ENCODE assay signal across 23 mouse cellular contexts in genomic region chr11:100818359-100819012, GRCm38 (mm10). TPM values are rescaled to one million over a fixed set of nuclear protein-coding genes. Genes with fewer than 3 reads are reported as not detected.
DNase-seq lines count a peak whose midpoint lies in the region; ATAC-seq and TF ChIP-seq lines count a peak whose summit lies in the region.
"Had no signal": no experiment of that assay in that cellular context is flagged by ENCODE, and none has a peak within 500 bp of the region (broad histone marks: within the 10 kb centered on the region; RNA-seq: fewer than 3 reads in every experiment).

No protein-coding gene starts in this region.

- no peaks in the 10 kb centered on the region for H3K36me3 ChIP-seq in thymus, adult 2 months (ENCODE audit: control insufficient read depth, insufficient read depth, low read length)
- H3K36me3 ChIP-seq in liver, embryonic 12.5 days: no peaks in the 10 kb centered on the region
- no peaks in the 10 kb centered on the region for H3K36me3 ChIP-seq in hindbrain, embryonic 13.5 days
- H3K36me3 ChIP-seq: embryonic facial prominence, embryonic 13.5 days; limb, embryonic 13.5 days; midbrain, embryonic 10.5 days; neural tube, embryonic 15.5 days had no signal

- TF ChIP-seq CTCF in thymus, adult 2 months (IDR thresholded peaks at IDR 0.05; ENCODE audit: borderline replicate concordance, control insufficient read depth, extremely low read depth, insufficient read depth, low read length, poor library complexity): no peak
- no peak for TF ChIP-seq CTCF in layer of hippocampus, adult 2 months (conservative IDR thresholded peaks at IDR 0.05)

- peaks cover 68% of the 10 kb centered on the region for H3K4me1 ChIP-seq in thymus, adult 2 months (replicated peaks; ENCODE audit: control insufficient read depth, insufficient read depth, low read length)
- peaks cover 90% of the 10 kb centered on the region for H3K4me1 ChIP-seq in liver, embryonic 12.5 days
- H3K4me1 ChIP-seq in hindbrain, embryonic 13.5 days (replicated peaks): peaks cover 12% of the 10 kb centered on the region

- peak overlapping the region; percentile 40; the same call in 1 of the 2 replicates for H3K4me2 ChIP-seq in liver, embryonic 12.5 days
- H3K4me2 ChIP-seq in hindbrain, embryonic 13.5 days: no peak overlapping the region
- H3K4me2 ChIP-seq: forebrain, embryonic 13.5 days; limb, embryonic 13.5 days; neural tube, embryonic 15.5 days had no signal

- H3K4me3 ChIP-seq in thymus, adult 2 months (ENCODE audit: control insufficient read depth, insufficient read depth, low read length): no peak overlapping the region
- H3K4me3 ChIP-seq in liver, embryonic 12.5 days: no peak overlapping the region
- H3K4me3 ChIP-seq in layer of hippocampus, adult 2 months: no peak overlapping the region
- H3K4me3 ChIP-seq in hindbrain, embryonic 13.5 days: no peak overlapping the region
- H3K4me3 ChIP-seq: embryonic facial prominence, embryonic 13.5 days; forebrain, embryonic 13.5 days; limb, embryonic 13.5 days; midbrain, embryonic 10.5 days; neural tube, embryonic 15.5 days had no signal

- 71% methylated on average over 15 of the region's 15 CpGs for WGBS in thymus, adult 2 months
- 59% methylated on average over 15 of the region's 15 CpGs for WGBS in liver, embryonic 12.5 days (ENCODE audit: insufficient replicate concordance)
- WGBS in hindbrain, embryonic 13.5 days: 88% methylated on average over 15 of the region's 15 CpGs

- ATAC-seq in liver, embryonic 12.5 days: peak; percentile 28; the same call in 1 of the 2 replicates
- no peak for ATAC-seq in hindbrain, embryonic 13.5 days (ENCODE audit: low FRiP score)
- ATAC-seq: forebrain, embryonic 13.5 days; intestine, embryonic 16.5 days had no signal

- H3K9ac ChIP-seq in liver, embryonic 12.5 days: no peak overlapping the region; the same call in 1 of the 2 replicates
- H3K9ac ChIP-seq in hindbrain, embryonic 13.5 days: no peak overlapping the region
- H3K9ac ChIP-seq: embryonic facial prominence, embryonic 13.5 days; forebrain, embryonic 13.5 days; limb, embryonic 13.5 days; neural tube, embryonic 15.5 days had no signal

- H3K27me3 ChIP-seq in thymus, adult 2 months (ENCODE audit: control insufficient read depth, insufficient read depth, low read length): no peaks in the 10 kb centered on the region
- H3K27me3 ChIP-seq in liver, embryonic 12.5 days (replicated peaks): no peaks in the 10 kb centered on the region
- H3K27me3 ChIP-seq in hindbrain, embryonic 13.5 days: no peaks in the 10 kb centered on the region
- H3K27me3 ChIP-seq: neural tube, embryonic 15.5 days had no signal

- H3K9me3 ChIP-seq in liver, embryonic 12.5 days (replicated peaks): no peaks in the 10 kb centered on the region
- H3K9me3 ChIP-seq in hindbrain, embryonic 13.5 days: no peaks in the 10 kb centered on the region
- H3K9me3 ChIP-seq: embryonic facial prominence, embryonic 13.5 days; forebrain, embryonic 13.5 days; limb, embryonic 13.5 days; midbrain, embryonic 10.5 days; neural tube, embryonic 15.5 days had no signal

- no peak for TF ChIP-seq POLR2A in thymus, adult 2 months (IDR thresholded peaks at IDR 0.05; ENCODE audit: control insufficient read depth, extremely low read depth, insufficient read depth, low read length, poor library complexity)

- no peak for DNase-seq in thymus, adult 2 months
- DNase-seq in thymus, postnatal 14 days: no peak
- peak; percentile 60 for DNase-seq in c-Kit-positive CD71-positive TER-119-positive erythroid progenitor cells, embryonic 14.5 days (ENCODE audit: low spot score)
- DNase-seq in embryo, embryonic 10.5 days (ENCODE audit: low spot score): no peak
- DNase-seq in layer of hippocampus, adult 2 months (ENCODE audit: low spot score in 2 of 2): no peak
- DNase-seq: cerebellum, postnatal 36 days; heart, adult 11 months; kidney, postnatal 25 days; lung, postnatal 10 days had no signal

- peak overlapping the region; percentile 70 for H3K27ac ChIP-seq in thymus, adult 2 months (ENCODE audit: control insufficient read depth, insufficient read depth, low read length)
- peak overlapping the region; percentile 42 for H3K27ac ChIP-seq in liver, embryonic 12.5 days
- no peak overlapping the region for H3K27ac ChIP-seq in layer of hippocampus, adult 2 months
- H3K27ac ChIP-seq in hindbrain, embryonic 13.5 days: no peak overlapping the region
- H3K27ac ChIP-seq: embryonic facial prominence, embryonic 13.5 days; forebrain, embryonic 13.5 days; limb, embryonic 13.5 days; midbrain, embryonic 10.5 days; neural tube, embryonic 15.5 days had no signal

RNA-seq across cellular contexts. Expression of gene Stat5b, which starts 32.0 kb away (rescaled TPM):
- polyA plus RNA-seq in thymus, adult 2 months (2012; rRNA removed): 178 and 204 TPM in 2 replicates
- polyA plus RNA-seq in liver, embryonic 12.5 days (2016; fragmentation: Nextera tagmentation; extraction: Ambion mirVana): 31.6 and 33.7 TPM in 2 replicates
- total RNA-seq in layer of hippocampus, adult 2 months (2021): 10 to 100 TPM; 11.6 to 13.8 TPM
- polyA plus RNA-seq in hindbrain, embryonic 13.5 days (2015; fragmentation: Nextera tagmentation; extraction: Ambion mirVana): 14.1 and 15.7 TPM in 2 replicates

RNA-seq across cellular contexts. Expression of gene Stat5a, which starts 40.7 kb away (rescaled TPM):
- polyA plus RNA-seq in thymus, adult 2 months (2012; rRNA removed): 136 and 161 TPM in 2 replicates
- polyA plus RNA-seq in liver, embryonic 12.5 days (2016; fragmentation: Nextera tagmentation; extraction: Ambion mirVana): 16.0 and 17.7 TPM in 2 replicates
- total RNA-seq in layer of hippocampus, adult 2 months (2021): 1 to 10 TPM; 1.7 to 2.0 TPM
- 2.1 and 2.3 TPM in 2 replicates for polyA plus RNA-seq in hindbrain, embryonic 13.5 days (2015; fragmentation: Nextera tagmentation; extraction: Ambion mirVana)

RNA-seq across cellular contexts. Expression of gene Ghdc, which starts 47.7 kb away (rescaled TPM):
- polyA plus RNA-seq in thymus, adult 2 months (2012; rRNA removed): 6.8 and 7.9 TPM in 2 replicates
- polyA plus RNA-seq in liver, embryonic 12.5 days (2016; fragmentation: Nextera tagmentation; extraction: Ambion mirVana): 2.1 and 2.4 TPM in 2 replicates
- total RNA-seq in layer of hippocampus, adult 2 months (2021): 1 to 10 TPM; 4.3 to 5.2 TPM
- 3.8 and 5.9 TPM in 2 replicates for polyA plus RNA-seq in hindbrain, embryonic 13.5 days (2015; fragmentation: Nextera tagmentation; extraction: Ambion mirVana)

RNA-seq across cellular contexts. Expression of gene Hcrt, which starts 55.8 kb away (rescaled TPM):
- 0.57 TPM in 1 of 2 replicates, not detected in the other for polyA plus RNA-seq in thymus, adult 2 months (2012; rRNA removed)
- polyA plus RNA-seq in liver, embryonic 12.5 days (2016; fragmentation: Nextera tagmentation; extraction: Ambion mirVana): not detected in 2 replicates
- total RNA-seq in layer of hippocampus, adult 2 months (2021): not detected
- polyA plus RNA-seq in hindbrain, embryonic 13.5 days (2015; fragmentation: Nextera tagmentation; extraction: Ambion mirVana): 0.42 TPM in 1 of 2 replicates, not detected in the other
- total RNA-seq: adrenal gland, postnatal 4 days; monocyte, adult 5-6 weeks had no signal
- polyA plus RNA-seq: C2C12; embryonic facial prominence, embryonic 13.5 days; forebrain, embryonic 13.5 days; heart, embryonic 16.5 days; hindbrain, embryonic 11.5 days; intestine, embryonic 16.5 days; limb, embryonic 13.5 days; stomach, embryonic 14.5 days had no signal

RNA-seq across cellular contexts. Expression of gene Kcnh4, which starts 58.7 kb away (rescaled TPM):
- polyA plus RNA-seq in thymus, adult 2 months (2012; rRNA removed): 1.1 and 1.2 TPM in 2 replicates
- polyA plus RNA-seq in liver, embryonic 12.5 days (2016; fragmentation: Nextera tagmentation; extraction: Ambion mirVana): not detected in 2 replicates
- 1 to 10 TPM; 1.8 to 2.8 TPM for total RNA-seq in layer of hippocampus, adult 2 months (2021)
- 7.4 and 7.5 TPM in 2 replicates for polyA plus RNA-seq in hindbrain, embryonic 13.5 days (2015; fragmentation: Nextera tagmentation; extraction: Ambion mirVana)
- total RNA-seq: monocyte, adult 5-6 weeks had no signal
- polyA plus RNA-seq: C2C12; heart, embryonic 16.5 days; limb, embryonic 13.5 days had no signal

Comparison
In these comparisons a context has a peak if more than half of its experiments do, and no peak if none do; other contexts are left out.
1. H3K27ac ChIP-seq: peak in thymus, adult 2 months (single experiment) and liver, embryonic 12.5 days (single experiment); none in layer of hippocampus, adult 2 months (single experiment) and hindbrain, embryonic 13.5 days (single experiment).